Mouse (Mus musculus) midbrain, embryonic 10.5 days (tissue): ENCODE data around the gene Strip1. TPM values are rescaled to one million over a fixed set of nuclear protein-coding genes. Genes with fewer than 3 reads are reported as not detected.

Experiments
- DNase-seq: peaks from one replicate; pipeline ENCODE4 v3.0.0-alpha.2; 2017; ENCODE audit warnings: low spot score
- H3K27ac ChIP-seq: fragments of 300-500 bp; sonication (generic); replicated peaks from 2 replicates; pipeline ENCODE4 v1.5.1; 2016; ENCODE audit warnings: mild to moderate bottlenecking
- H3K27me3 ChIP-seq: fragments of 300-500 bp; sonication (generic); 2 replicates; pipeline ENCODE4 v1.6.1; 2016; ENCODE audit warnings: low read depth, mild to moderate bottlenecking; ENCODE audit not compliant: poor library complexity, severe bottlenecking
- H3K36me3 ChIP-seq: fragments of 300-500 bp; sonication (generic); 2 replicates; pipeline ENCODE4 v1.6.1; 2016; ENCODE audit warnings: mild to moderate bottlenecking, moderate library complexity
- H3K4me1 ChIP-seq: fragments of 300-500 bp; sonication (generic); 2 replicates; pipeline ENCODE4 v1.6.1; 2016
- H3K4me3 ChIP-seq: fragments of 300-500 bp; sonication (generic); 2 replicates; pipeline ENCODE4 v1.5.1; 2016; ENCODE audit warnings: mild to moderate bottlenecking, moderate library complexity
- H3K9me3 ChIP-seq: fragments of 300-500 bp; sonication (generic); replicated peaks from 2 replicates; pipeline ENCODE4 v1.6.1; 2016; ENCODE audit warnings: mild to moderate bottlenecking
- WGBS: fragments of 180-500 bp; shearing (Covaris S2); methylation state at CpG from one replicate; pipeline ENCODE4 v1.1.7; 2016; 5-methylcytosine and 5-hydroxymethylcytosine counted together
- polyA plus RNA-seq: library from polyadenylated mRNA; unstranded; fragments of >200 nt; fragmentation: Nextera tagmentation; extraction: Ambion mirVana; gene quantifications from 2 replicates; pipeline ENCODE4 v1.2.1, GENCODE M21; 2016

Gene Strip1
- polyA plus RNA-seq = 70.0 and 83.8 TPM in 2 replicates

- H3K4me1 ChIP-seq = peaks cover 27% of the 10 kb centered on the region
- WGBS = under 1% methylated on average over 35 of the region's 35 CpGs
- DNase-seq = peak; percentile 95
- H3K9me3 ChIP-seq = no peaks in the 10 kb centered on the region
- peak within 1 kb of the TSS; percentile 99 for H3K27ac ChIP-seq
- peak within 1 kb of the TSS; percentile 100 for H3K4me3 ChIP-seq
- peaks cover 34% of the 10 kb centered on the region for H3K36me3 ChIP-seq
- H3K27me3 ChIP-seq = no peaks in the 10 kb centered on the region
These were observed at the start of gene Strip1 for GRCm38 (mm10) chr3:107631523-107631958. Gene Strip1 (minus strand): TSS chr3:107631694.

GRCm38 (mm10) chr3:107680790-107681576 is 49.5 kb upstream of the Strip1 start:
- Histone ChIP-seq H3K27ac (no peak overlapping the region), H3K4me1 (peaks cover 7% of the 10 kb centered on the region), H3K27me3 (no peaks in the 10 kb centered on the region), H3K36me3 (peaks cover 25% of the 10 kb centered on the region), H3K4me3 (no peak overlapping the region), H3K9me3 (no peaks in the 10 kb centered on the region)
- DNase-seq = no peak
- WGBS = 61% methylated on average over 7 of the region's 7 CpGs

- no peaks in the 10 kb centered on the region for H3K27me3 ChIP-seq
- H3K4me3 ChIP-seq = no peak overlapping the region
- WGBS = 92% methylated on average over 2 of the region's 2 CpGs
- no peaks in the 10 kb centered on the region for H3K4me1 ChIP-seq
- no peaks in the 10 kb centered on the region for H3K9me3 ChIP-seq
- DNase-seq = no peak
- H3K36me3 ChIP-seq = peaks cover 100% of the 10 kb centered on the region
- H3K27ac ChIP-seq = no peak overlapping the region
These were observed 40.0 kb upstream of the Strip1 start for GRCm38 (mm10) chr3:107671509-107671908.

- Histone ChIP-seq H3K9me3 (no peaks in the 10 kb centered on the region), H3K27me3 (no peaks in the 10 kb centered on the region), H3K4me3 (no peak overlapping the region), H3K4me1 (no peaks in the 10 kb centered on the region), H3K36me3 (peaks cover 100% of the 10 kb centered on the region), H3K27ac (no peak overlapping the region)
- DNase-seq = no peak
- 93% methylated on average over 4 of the region's 4 CpGs for WGBS
These were observed 39.0 kb upstream of the Strip1 start for GRCm38 (mm10) chr3:107670500-107670899.

- peaks cover 100% of the 10 kb centered on the region for H3K36me3 ChIP-seq
- 93% methylated on average over 7 of the region's 7 CpGs for WGBS
- no peak for DNase-seq
- H3K27ac ChIP-seq = no peak overlapping the region
- H3K4me3 ChIP-seq = no peak overlapping the region
- H3K4me1 ChIP-seq = no peaks in the 10 kb centered on the region
- no peaks in the 10 kb centered on the region for H3K9me3 ChIP-seq
- no peaks in the 10 kb centered on the region for H3K27me3 ChIP-seq
These were observed 37.3 kb upstream of the Strip1 start for GRCm38 (mm10) chr3:107668786-107669185.

GRCm38 (mm10) chr3:107667426-107667825 is 35.9 kb upstream of the Strip1 start:
- DNase-seq = no peak
- 94% methylated on average over 6 of the region's 6 CpGs for WGBS
- no peaks in the 10 kb centered on the region for H3K9me3 ChIP-seq
- H3K27me3 ChIP-seq = no peaks in the 10 kb centered on the region
- H3K27ac ChIP-seq = no peak overlapping the region
- no peak overlapping the region for H3K4me3 ChIP-seq
- no peaks in the 10 kb centered on the region for H3K4me1 ChIP-seq
- peaks cover 100% of the 10 kb centered on the region for H3K36me3 ChIP-seq

- H3K9me3 ChIP-seq = no peaks in the 10 kb centered on the region
- DNase-seq = no peak
- no peaks in the 10 kb centered on the region for H3K4me1 ChIP-seq
- H3K36me3 ChIP-seq = peaks cover 100% of the 10 kb centered on the region
- H3K4me3 ChIP-seq = no peak overlapping the region
- 98% methylated on average over 1 of the region's 1 CpGs for WGBS
- H3K27me3 ChIP-seq = no peaks in the 10 kb centered on the region
- no peak overlapping the region for H3K27ac ChIP-seq
These were observed 33.1 kb upstream of the Strip1 start for GRCm38 (mm10) chr3:107664641-107665040.

- Histone ChIP-seq H3K4me1 (no peaks in the 10 kb centered on the region), H3K27me3 (no peaks in the 10 kb centered on the region), H3K4me3 (no peak overlapping the region), H3K36me3 (peaks cover 62% of the 10 kb centered on the region), H3K9me3 (no peaks in the 10 kb centered on the region), H3K27ac (no peak overlapping the region)
- no peak for DNase-seq
- 91% methylated on average over 1 of the region's 1 CpGs for WGBS
These were observed 27.5 kb upstream of the Strip1 start for GRCm38 (mm10) chr3:107659000-107659399.

- no peak for DNase-seq
- Histone ChIP-seq H3K27ac (no peak overlapping the region), H3K4me1 (no peaks in the 10 kb centered on the region), H3K4me3 (no peak overlapping the region), H3K36me3 (peaks cover 41% of the 10 kb centered on the region), H3K27me3 (no peaks in the 10 kb centered on the region), H3K9me3 (no peaks in the 10 kb centered on the region)
- 82% methylated on average over 4 of the region's 4 CpGs for WGBS
These were observed 25.4 kb upstream of the Strip1 start for GRCm38 (mm10) chr3:107656888-107657287.

GRCm38 (mm10) chr3:107656151-107656550 is 24.7 kb upstream of the Strip1 start:
- H3K9me3 ChIP-seq = no peaks in the 10 kb centered on the region
- 94% methylated on average over 2 of the region's 2 CpGs for WGBS
- no peaks in the 10 kb centered on the region for H3K4me1 ChIP-seq
- H3K36me3 ChIP-seq = peaks cover 33% of the 10 kb centered on the region
- H3K27ac ChIP-seq = no peak overlapping the region
- DNase-seq = no peak
- no peaks in the 10 kb centered on the region for H3K27me3 ChIP-seq
- H3K4me3 ChIP-seq = no peak overlapping the region

GRCm38 (mm10) chr3:107655491-107655890 is 24.0 kb upstream of the Strip1 start:
- no peak for DNase-seq
- no peaks in the 10 kb centered on the region for H3K4me1 ChIP-seq
- WGBS = 89% methylated on average over 3 of the region's 3 CpGs
- no peaks in the 10 kb centered on the region for H3K9me3 ChIP-seq
- peaks cover 27% of the 10 kb centered on the region for H3K36me3 ChIP-seq
- H3K27ac ChIP-seq = no peak overlapping the region
- H3K4me3 ChIP-seq = no peak overlapping the region
- no peaks in the 10 kb centered on the region for H3K27me3 ChIP-seq

GRCm38 (mm10) chr3:107654861-107655260 is 23.4 kb upstream of the Strip1 start:
- Histone ChIP-seq H3K36me3 (peaks cover 21% of the 10 kb centered on the region), H3K9me3 (no peaks in the 10 kb centered on the region), H3K27ac (no peak overlapping the region), H3K4me1 (no peaks in the 10 kb centered on the region), H3K27me3 (no peaks in the 10 kb centered on the region), H3K4me3 (no peak overlapping the region)
- no peak for DNase-seq
- WGBS = 77% methylated on average over 3 of the region's 3 CpGs

- peaks cover 2% of the 10 kb centered on the region for H3K36me3 ChIP-seq
- H3K27ac ChIP-seq = no peak overlapping the region
- H3K4me1 ChIP-seq = peaks cover 2% of the 10 kb centered on the region
- H3K9me3 ChIP-seq = no peaks in the 10 kb centered on the region
- no peaks in the 10 kb centered on the region for H3K27me3 ChIP-seq
- WGBS = 94% methylated on average over 3 of the region's 3 CpGs
- DNase-seq = no peak
- no peak overlapping the region for H3K4me3 ChIP-seq
These were observed 21.5 kb upstream of the Strip1 start for GRCm38 (mm10) chr3:107652968-107653367.
